Comparison of ENCODE assay signal across 9 mouse cellular contexts in the genomic region with DNA sequence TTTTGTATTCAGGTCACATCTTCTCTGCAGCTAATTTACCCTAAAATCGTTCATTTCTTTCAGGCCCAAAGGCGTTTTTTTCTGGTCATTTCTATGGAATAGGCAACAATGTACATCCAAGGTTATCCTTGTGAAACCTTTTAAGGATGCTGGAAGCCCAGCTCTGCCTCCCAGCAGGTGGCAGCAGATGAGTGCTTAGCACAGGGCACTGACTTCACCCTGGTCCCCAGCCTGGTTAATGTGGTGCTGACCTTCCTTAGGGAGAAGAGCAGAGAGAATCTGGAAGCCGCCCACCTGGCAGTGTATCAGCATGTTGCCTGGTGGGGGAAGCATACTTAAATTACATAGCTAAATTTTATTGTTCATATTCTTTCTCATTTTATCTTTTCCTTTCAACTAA. TPM values are rescaled to one million over a fixed set of nuclear protein-coding genes. Genes with fewer than 3 reads are reported as not detected.
A peak's percentile ranks its signal among the peaks of the same experiment; 100 is the strongest.
DNase-seq lines count a peak whose midpoint lies in the region; ATAC-seq lines count a peak whose summit lies in the region.
"Had no signal": no experiment of that assay in that cellular context is flagged by ENCODE, and none has a peak within 500 bp of the region (broad histone marks: within the 10 kb centered on the region; RNA-seq: fewer than 3 reads in every experiment).

No protein-coding gene starts in this region.

- 0 out of 2 replicates have a peak overlapping the region, but pooled peaks have one; percentile 17 for H3K9ac ChIP-seq in neural tube, embryonic 13.5 days
- H3K9ac ChIP-seq: liver, embryonic 15.5 days had no signal

- WGBS in neural tube, embryonic 13.5 days: 36% methylated on average over 3 of the region's 3 CpGs

- H3K27me3 ChIP-seq in neural tube, embryonic 13.5 days: no peaks in the 10 kb centered on the region
- H3K27me3 ChIP-seq: liver, embryonic 15.5 days had no signal

- no peak overlapping the region for H3K27ac ChIP-seq in neural tube, embryonic 13.5 days (replicated peaks)
- H3K27ac ChIP-seq: liver, embryonic 15.5 days had no signal

- DNase-seq in cerebellum, adult 18-20 months: peak; percentile 50 to 51
- DNase-seq in cerebellum, adult 11 months: no peak
- peak; percentile 80 for DNase-seq in MN1 (ENCODE audit: low spot score)
- DNase-seq in cerebellum, postnatal 4 days (ENCODE audit: low spot score in 2 of 2): peak; percentile 31 to 61
- DNase-seq in heart, adult 9 months (ENCODE audit: low spot score in 2 of 2): peak; percentile 36 to 51
- peak; percentile 39 for DNase-seq in left cerebral cortex, adult 11 months (ENCODE audit: low spot score)
- DNase-seq in thymus, postnatal 36 days: peak; percentile 39 to 40

- H3K4me1 ChIP-seq in neural tube, embryonic 13.5 days (replicated peaks): peaks cover 24% of the 10 kb centered on the region

- ATAC-seq in neural tube, embryonic 13.5 days (ENCODE audit: low read depth): no peak

- no peak overlapping the region for H3K4me3 ChIP-seq in neural tube, embryonic 13.5 days
- H3K4me3 ChIP-seq: liver, embryonic 15.5 days had no signal

- no peaks in the 10 kb centered on the region for H3K9me3 ChIP-seq in neural tube, embryonic 13.5 days
- H3K9me3 ChIP-seq: liver, embryonic 15.5 days had no signal

- no peak overlapping the region for H3K4me2 ChIP-seq in neural tube, embryonic 13.5 days
- H3K4me2 ChIP-seq: liver, embryonic 15.5 days had no signal

- H3K36me3 ChIP-seq in neural tube, embryonic 13.5 days: no peaks in the 10 kb centered on the region
- H3K36me3 ChIP-seq: liver, embryonic 15.5 days had no signal

RNA-seq across cellular contexts. Expression of gene Mmaa, which starts 3.0 kb away (rescaled TPM):
- polyA plus RNA-seq in neural tube, embryonic 13.5 days (2015; fragmentation: Nextera tagmentation; extraction: Ambion mirVana): 15.3 and 17.2 TPM in 2 replicates

RNA-seq across cellular contexts. Expression of gene 1700011L22Rik, which starts 49.4 kb away (rescaled TPM):
- not detected in 2 replicates for polyA plus RNA-seq in neural tube, embryonic 13.5 days (2015; fragmentation: Nextera tagmentation; extraction: Ambion mirVana)
- polyA plus RNA-seq: liver, embryonic 15.5 days had no signal
